Mouse (Mus musculus) heart, embryonic 13.5 days (tissue): ENCODE results near the gene Grid1. TPM values are rescaled to one million over a fixed set of nuclear protein-coding genes. Genes with fewer than 3 reads are reported as not detected.

Experiments
- ATAC-seq: fragments of 200-750 bp; cut with Nextera tagmentation; 2 replicates; pipeline ENCODE4 v1.8.0; 2017; ENCODE audit warnings: moderate TSS enrichment; ENCODE audit not compliant: insufficient number of reproducible peaks, low FRiP score, low TSS enrichment; ENCODE audit errors: extremely low read depth
- H3K27ac ChIP-seq: fragments of 300-500 bp; sonication (generic); replicated peaks from 2 replicates; pipeline ENCODE4 v1.5.1; 2015; ENCODE audit warnings: moderate library complexity, mild to moderate bottlenecking, inconsistent platforms
- H3K27me3 ChIP-seq: fragments of 300-500 bp; sonication (generic); replicated peaks from 2 replicates; pipeline ENCODE4 v1.6.1; 2015; ENCODE audit warnings: mild to moderate bottlenecking, inconsistent platforms
- H3K36me3 ChIP-seq: fragments of 300-500 bp; sonication (generic); 2 replicates; pipeline ENCODE4 v1.6.1; 2015; ENCODE audit warnings: mild to moderate bottlenecking, inconsistent platforms
- H3K4me1 ChIP-seq: fragments of 300-500 bp; sonication (generic); 2 replicates; pipeline ENCODE4 v1.6.1; 2015; ENCODE audit warnings: inconsistent platforms
- H3K4me2 ChIP-seq: fragments of 300-500 bp; sonication (generic); 2 replicates; pipeline ENCODE4 v1.6.1; 2015; ENCODE audit warnings: inconsistent platforms, mild to moderate bottlenecking, moderate library complexity
- H3K4me3 ChIP-seq: fragments of 300-500 bp; sonication (generic); 2 replicates; pipeline ENCODE4 v1.5.1; 2015; ENCODE audit warnings: moderate library complexity, mild to moderate bottlenecking, inconsistent platforms
- H3K9ac ChIP-seq: fragments of 300-500 bp; sonication (generic); 2 replicates; pipeline ENCODE4 v1.6.1; 2015; ENCODE audit warnings: inconsistent platforms, mild to moderate bottlenecking, moderate library complexity
- H3K9me3 ChIP-seq: fragments of 300-500 bp; sonication (generic); 2 replicates; pipeline ENCODE4 v1.6.1; 2016; ENCODE audit warnings: inconsistent platforms
- WGBS: fragments of 180-500 bp; shearing (Covaris S2); methylation state at CpG from one replicate; pipeline ENCODE4 v1.1.7; 2015; ENCODE audit warnings: mixed read lengths; 5-methylcytosine and 5-hydroxymethylcytosine counted together
- polyA plus RNA-seq: library from polyadenylated mRNA; unstranded; fragments of >200 nt; fragmentation: Nextera tagmentation; extraction: Ambion mirVana; gene quantifications from 2 replicates; pipeline ENCODE4 v1.2.1, GENCODE M21; 2015

The Grid1 gene
- polyA plus RNA-seq, 1 experiment from 2014 or later = 0.55 TPM

- Histone ChIP-seq H3K4me1 (no peaks in the 10 kb centered on the region), H3K9ac (no peak overlapping the region), H3K4me2 (no peak overlapping the region), H3K4me3 (no peak overlapping the region), H3K27ac (no peak overlapping the region), H3K27me3 (no peaks in the 10 kb centered on the region), H3K36me3 (no peaks in the 10 kb centered on the region), H3K9me3 (no peaks in the 10 kb centered on the region)
- ATAC-seq = no peak
- 75% methylated on average over 5 of the region's 5 CpGs for WGBS
These were observed 407.7 kb downstream of the Grid1 start for GRCm38 (mm10) chr14:35227581-35227980.

GRCm38 (mm10) chr14:35231384-35231783 is 411.5 kb downstream of the Grid1 start:
- H3K9ac ChIP-seq = no peak overlapping the region
- no peaks in the 10 kb centered on the region for H3K36me3 ChIP-seq
- H3K27me3 ChIP-seq = no peaks in the 10 kb centered on the region
- H3K4me1 ChIP-seq = no peaks in the 10 kb centered on the region
- no peak overlapping the region for H3K4me2 ChIP-seq
- no peak for ATAC-seq
- no peaks in the 10 kb centered on the region for H3K9me3 ChIP-seq
- no peak overlapping the region for H3K27ac ChIP-seq
- H3K4me3 ChIP-seq = no peak overlapping the region

GRCm38 (mm10) chr14:35242882-35243281 is 423.0 kb downstream of the Grid1 start:
- no peak overlapping the region for H3K27ac ChIP-seq
- H3K9ac ChIP-seq = no peak overlapping the region
- WGBS = 84% methylated on average over 6 of the region's 6 CpGs
- H3K4me3 ChIP-seq = no peak overlapping the region
- no peaks in the 10 kb centered on the region for H3K27me3 ChIP-seq
- no peak for ATAC-seq
- H3K9me3 ChIP-seq = no peaks in the 10 kb centered on the region
- H3K4me1 ChIP-seq = no peaks in the 10 kb centered on the region
- no peak overlapping the region for H3K4me2 ChIP-seq
- H3K36me3 ChIP-seq = no peaks in the 10 kb centered on the region

- Histone ChIP-seq H3K4me3 (no peak overlapping the region), H3K4me2 (no peak overlapping the region), H3K9ac (no peak overlapping the region), H3K27me3 (no peaks in the 10 kb centered on the region), H3K4me1 (no peaks in the 10 kb centered on the region), H3K36me3 (no peaks in the 10 kb centered on the region), H3K9me3 (no peaks in the 10 kb centered on the region), H3K27ac (no peak overlapping the region)
- 64% methylated on average over 7 of the region's 7 CpGs for WGBS
- no peak for ATAC-seq
These were observed 425.1 kb downstream of the Grid1 start for GRCm38 (mm10) chr14:35244776-35245548.

GRCm38 (mm10) chr14:35250412-35250811 is 430.5 kb downstream of the Grid1 start:
- H3K4me2 ChIP-seq = no peak overlapping the region
- H3K27ac ChIP-seq = no peak overlapping the region
- no peaks in the 10 kb centered on the region for H3K36me3 ChIP-seq
- ATAC-seq = no peak
- H3K27me3 ChIP-seq = no peaks in the 10 kb centered on the region
- WGBS = 81% methylated on average over 4 of the region's 4 CpGs
- H3K4me3 ChIP-seq = no peak overlapping the region
- no peak overlapping the region for H3K9ac ChIP-seq
- H3K9me3 ChIP-seq = no peaks in the 10 kb centered on the region
- no peaks in the 10 kb centered on the region for H3K4me1 ChIP-seq

GRCm38 (mm10) chr14:35254477-35254876 is 434.6 kb downstream of the Grid1 start:
- Histone ChIP-seq H3K4me1 (no peaks in the 10 kb centered on the region), H3K4me3 (no peak overlapping the region), H3K4me2 (no peak overlapping the region), H3K9me3 (no peaks in the 10 kb centered on the region), H3K27me3 (no peaks in the 10 kb centered on the region), H3K9ac (no peak overlapping the region), H3K36me3 (no peaks in the 10 kb centered on the region), H3K27ac (no peak overlapping the region)
- 49% methylated on average over 2 of the region's 2 CpGs for WGBS
- ATAC-seq = no peak

- ATAC-seq = no peak
- Histone ChIP-seq H3K9ac (no peak overlapping the region), H3K9me3 (no peaks in the 10 kb centered on the region), H3K4me2 (no peak overlapping the region), H3K27me3 (no peaks in the 10 kb centered on the region), H3K4me3 (no peak overlapping the region), H3K36me3 (no peaks in the 10 kb centered on the region), H3K27ac (no peak overlapping the region), H3K4me1 (no peaks in the 10 kb centered on the region)
- 77% methylated on average over 4 of the region's 4 CpGs for WGBS
These were observed 450.4 kb downstream of the Grid1 start for GRCm38 (mm10) chr14:35270260-35270659.

GRCm38 (mm10) chr14:35309201-35309600 is 489.3 kb downstream of the Grid1 start:
- peaks cover 10% of the 10 kb centered on the region for H3K4me1 ChIP-seq
- no peak overlapping the region for H3K27ac ChIP-seq
- H3K9me3 ChIP-seq = no peaks in the 10 kb centered on the region
- H3K27me3 ChIP-seq = no peaks in the 10 kb centered on the region
- no peak for ATAC-seq
- WGBS = 90% methylated on average over 7 of the region's 7 CpGs
- H3K36me3 ChIP-seq = no peaks in the 10 kb centered on the region
- H3K4me3 ChIP-seq = no peak overlapping the region
- H3K9ac ChIP-seq = no peak overlapping the region
- no peak overlapping the region for H3K4me2 ChIP-seq

GRCm38 (mm10) chr14:35313380-35314299 is 493.7 kb downstream of the Grid1 start:
- H3K4me2 ChIP-seq = no peak overlapping the region
- H3K27me3 ChIP-seq = no peaks in the 10 kb centered on the region
- no peak overlapping the region for H3K4me3 ChIP-seq
- H3K36me3 ChIP-seq = no peaks in the 10 kb centered on the region
- no peak overlapping the region for H3K27ac ChIP-seq
- H3K9ac ChIP-seq = no peak overlapping the region
- ATAC-seq = no peak
- WGBS = 41% methylated on average over 5 of the region's 5 CpGs
- H3K9me3 ChIP-seq = no peaks in the 10 kb centered on the region
- H3K4me1 ChIP-seq = peaks cover 10% of the 10 kb centered on the region

GRCm38 (mm10) chr14:35326306-35326705 is 506.4 kb downstream of the Grid1 start:
- H3K4me2 ChIP-seq = no peak overlapping the region
- H3K36me3 ChIP-seq = no peaks in the 10 kb centered on the region
- no peaks in the 10 kb centered on the region for H3K9me3 ChIP-seq
- H3K4me1 ChIP-seq = no peaks in the 10 kb centered on the region
- H3K27ac ChIP-seq = no peak overlapping the region
- no peaks in the 10 kb centered on the region for H3K27me3 ChIP-seq
- no peak overlapping the region for H3K9ac ChIP-seq
- 78% methylated on average over 1 of the region's 1 CpGs for WGBS
- ATAC-seq = no peak
- H3K4me3 ChIP-seq = no peak overlapping the region

- no peak overlapping the region for H3K27ac ChIP-seq
- no peak for ATAC-seq
- H3K9me3 ChIP-seq = no peaks in the 10 kb centered on the region
- H3K9ac ChIP-seq = no peak overlapping the region
- H3K4me1 ChIP-seq = no peaks in the 10 kb centered on the region
- H3K27me3 ChIP-seq = no peaks in the 10 kb centered on the region
- H3K36me3 ChIP-seq = no peaks in the 10 kb centered on the region
- WGBS = 76% methylated on average over 3 of the region's 3 CpGs
- no peak overlapping the region for H3K4me3 ChIP-seq
- no peak overlapping the region for H3K4me2 ChIP-seq
These were observed 516.7 kb downstream of the Grid1 start for GRCm38 (mm10) chr14:35336561-35336960.
